Mouse (Mus musculus) CH12.LX (cell line): ENCODE measurements at regions not wholly inside any gene's neighbourhood (a gene's known extent, or its start where the extent isn't known, plus 50 kb on each side); places are given as distances from the start of the nearest gene placed in this dataset.
A peak's percentile ranks its signal among the peaks of the same experiment; 100 is the strongest.

Experiments used
- DNase-seq: peaks from one replicate; pipeline ENCODE4 v3.0.0-alpha.2; 2013; ENCODE audit errors: extremely low read depth
- H3K27ac ChIP-seq: 2 replicates; pipeline ENCODE4 v1.5.1; 2012; ENCODE audit warnings: low read depth, mild to moderate bottlenecking, control low read depth, moderate library complexity; ENCODE audit not compliant: insufficient read depth
- H3K27me3 ChIP-seq: replicated peaks from 2 replicates; pipeline ENCODE3; 2012; ENCODE audit warnings: inconsistent platforms
- H3K36me3 ChIP-seq, 2 experiments: replicated peaks in 1 of 2; 2 replicates each; pipeline versions ENCODE3 to v1.6.1; 2012; ENCODE audit warnings: inconsistent platforms in 1 of 2, low read length in 1 of 2, mild to moderate bottlenecking in 1 of 2, mixed read lengths in 1 of 2, moderate library complexity in 1 of 2; ENCODE audit not compliant: control insufficient read depth in 1 of 2, insufficient read depth in 1 of 2
- H3K4me1 ChIP-seq, 2 experiments: 2 replicates each; pipeline ENCODE4 v1.6.1; 2012; ENCODE audit warnings: inconsistent platforms in 1 of 2, moderate library complexity in 1 of 2; ENCODE audit not compliant: insufficient read depth in 2 of 2, control insufficient read depth in 1 of 2
- H3K4me2 ChIP-seq: 2 replicates; pipeline ENCODE4 v1.6.1; 2012; ENCODE audit warnings: low read depth, mild to moderate bottlenecking, control low read depth; ENCODE audit not compliant: poor library complexity, insufficient read depth, severe bottlenecking
- H3K4me3 ChIP-seq, 3 experiments: fragments of 150-350 bp in 1 of 3; sonication (generic) in 1 of 3; replicated peaks in 1 of 3; 2 replicates each; pipeline versions ENCODE3 to v1.5.1; 2011 to 2012; ENCODE audit warnings: low read depth in 2 of 3, low read length in 2 of 3, mild to moderate bottlenecking in 2 of 3, moderate library complexity in 2 of 3, control low read depth in 1 of 3, improper control_type of control experiment in 1 of 3, inconsistent platforms in 1 of 3, mixed read lengths in 1 of 3; ENCODE audit not compliant: poor library complexity in 1 of 3
- H3K79me2 ChIP-seq: replicated peaks from 2 replicates; pipeline ENCODE4 v1.6.1; 2012; ENCODE audit warnings: mild to moderate bottlenecking, moderate library complexity; ENCODE audit not compliant: control insufficient read depth, poor library complexity, insufficient read depth, severe bottlenecking; ENCODE audit errors: extremely low read depth
- H3K9ac ChIP-seq: 2 replicates; pipeline ENCODE4 v1.6.1; 2012; ENCODE audit warnings: low read depth, mild to moderate bottlenecking, control low read depth, moderate library complexity; ENCODE audit not compliant: insufficient read depth
- H3K9me3 ChIP-seq: replicated peaks from 2 replicates; pipeline ENCODE3; 2012; ENCODE audit warnings: low read length, inconsistent platforms, mixed read lengths
- BHLHE40 ChIP-seq: IDR thresholded peaks from 2 replicates; pipeline ENCODE4 v1.6.1; 2011; ENCODE audit warnings: mild to moderate bottlenecking, low read depth, low read length, improper control_type of control experiment
- CHD1 ChIP-seq: IDR thresholded peaks from 2 replicates; pipeline ENCODE4 v1.6.1; 2012; ENCODE audit warnings: low read depth, low read length, improper control_type of control experiment, inconsistent platforms
- CHD2 ChIP-seq: IDR thresholded peaks from 2 replicates; pipeline ENCODE4 v1.6.1; 2011; ENCODE audit warnings: low read length, improper control_type of control experiment
- CTCF ChIP-seq, 2 experiments: IDR thresholded peaks in 1 of 2; conservative IDR thresholded peaks in 1 of 2; 2 replicates each; pipeline ENCODE4 v1.5.1; 2011 to 2012; ENCODE audit warnings: low read depth in 2 of 2, low read length in 2 of 2, improper control_type of control experiment in 1 of 2, inconsistent platforms in 1 of 2, mild to moderate bottlenecking in 1 of 2, moderate library complexity in 1 of 2
- E2F4 ChIP-seq: IDR thresholded peaks from 2 replicates; pipeline ENCODE4 v1.6.1; 2011; ENCODE audit warnings: low read depth, low read length, improper control_type of control experiment; ENCODE audit not compliant: insufficient replicate concordance
- GABPA ChIP-seq: IDR thresholded peaks from 2 replicates; pipeline ENCODE4 v1.6.1; 2012; ENCODE audit warnings: low read depth, low read length, improper control_type of control experiment, inconsistent platforms; ENCODE audit not compliant: insufficient replicate concordance
- HCFC1 ChIP-seq: IDR thresholded peaks from 2 replicates; pipeline ENCODE4 v1.6.1; 2012; ENCODE audit warnings: low read depth, mild to moderate bottlenecking, inconsistent platforms, low read length, improper control_type of control experiment
- IRF4 ChIP-seq: IDR thresholded peaks from 2 replicates; pipeline ENCODE4 v1.6.1; 2014; ENCODE audit warnings: low read depth, mild to moderate bottlenecking, inconsistent platforms, low read length, improper control_type of control experiment
- JUN ChIP-seq: IDR thresholded peaks from 2 replicates; pipeline ENCODE4 v1.6.1; 2011; ENCODE audit warnings: low read depth, mild to moderate bottlenecking, low read length, improper control_type of control experiment, moderate library complexity; ENCODE audit not compliant: insufficient read depth
- MXI1 ChIP-seq: IDR thresholded peaks from 2 replicates; pipeline ENCODE4 v1.6.1; 2011; ENCODE audit warnings: mild to moderate bottlenecking, low read depth, low read length, improper control_type of control experiment
- NELFE ChIP-seq: IDR thresholded peaks from 2 replicates; pipeline ENCODE4 v1.6.1; 2011; ENCODE audit warnings: low read depth, low read length, improper control_type of control experiment
- PAX5 ChIP-seq: IDR thresholded peaks from 2 replicates; pipeline ENCODE4 v1.6.1; 2012; ENCODE audit warnings: low read length, inconsistent platforms, mixed read lengths
- POLR2A ChIP-seq: IDR thresholded peaks from 2 replicates; pipeline ENCODE4 v1.6.1; 2011; ENCODE audit warnings: low read depth, mild to moderate bottlenecking, improper control_type of control experiment, low read length
- POLR2AphosphoS2 ChIP-seq: IDR thresholded peaks from 2 replicates; pipeline ENCODE4 v1.6.1; 2011; ENCODE audit warnings: low read depth, low read length, improper control_type of control experiment
- RAD21 ChIP-seq: IDR thresholded peaks from 2 replicates; pipeline ENCODE4 v1.6.1; 2011; ENCODE audit warnings: low read depth, mild to moderate bottlenecking, low read length, improper control_type of control experiment, moderate library complexity
- RCOR1 ChIP-seq: conservative IDR thresholded peaks from 2 replicates; pipeline ENCODE4 v1.6.1; 2012; ENCODE audit warnings: low read depth, mild to moderate bottlenecking, inconsistent platforms, low read length, improper control_type of control experiment
- SMC3 ChIP-seq: IDR thresholded peaks from 2 replicates; pipeline ENCODE4 v1.6.1; 2011; ENCODE audit warnings: low read depth, low read length, improper control_type of control experiment
- TBP ChIP-seq: conservative IDR thresholded peaks from 2 replicates; pipeline ENCODE4 v1.6.1; 2011; ENCODE audit warnings: low read depth, low read length, improper control_type of control experiment
- ZMIZ1 ChIP-seq: IDR thresholded peaks from 2 replicates; pipeline ENCODE4 v1.6.1; 2012; ENCODE audit warnings: low read depth, mild to moderate bottlenecking, inconsistent platforms, low read length, improper control_type of control experiment
- ZNF384 ChIP-seq: IDR thresholded peaks from 2 replicates; pipeline ENCODE4 v1.6.1; 2012; ENCODE audit warnings: low read depth, low read length, improper control_type of control experiment, inconsistent platforms
- dilution Hi-C: fragments of 300-500 bp; cut with MboI; formaldehyde crosslinking; loops from 2 replicates; pipeline ENCODE4 v1.14.3; 2020; ENCODE audit warnings: low sequenced_read_pairs; ENCODE audit not compliant: extremely low pct_unique_long_range_greater_than_20kb, extremely low pct_ligation_motif_present
- in situ Hi-C: fragments of 300-500 bp; cut with MboI; formaldehyde crosslinking; loops from 3 replicates; pipeline ENCODE4 v1.14.3; 2019; ENCODE audit warnings: low sequenced_read_pairs, low pct_ligation_motif_present, low pct_unique_long_range_greater_than_20kb, mixed read lengths

DNA sequence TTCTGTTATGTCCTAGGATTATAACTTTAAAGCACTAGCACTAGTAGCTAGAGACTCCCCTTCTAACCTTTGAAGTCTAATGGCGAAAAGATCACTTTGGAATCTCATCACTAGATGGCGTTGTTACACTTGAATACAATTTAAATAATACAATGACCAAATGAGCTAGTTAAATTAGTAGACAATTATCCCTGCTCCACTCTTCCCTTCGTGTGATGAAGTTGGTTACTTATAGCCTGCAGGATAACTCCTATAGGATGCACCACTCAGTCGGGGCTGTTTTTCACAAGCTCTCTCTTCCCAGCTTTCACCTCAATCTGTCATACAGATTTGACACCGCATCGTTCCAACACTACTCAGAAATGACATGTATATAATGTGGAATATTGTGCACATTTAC is 683.6 kb downstream of the Kcnj3 start:
- Histone ChIP-seq H3K36me3 (no peaks in the 10 kb centered on the region), H3K27ac (no peak overlapping the region), H3K4me2 (peak overlapping the region; percentile 51; the same call in 1 of the 2 replicates), H3K27me3 (no peaks in the 10 kb centered on the region), H3K4me3 (no peak overlapping the region), H3K9me3 (no peaks in the 10 kb centered on the region), H3K79me2 (no peaks in the 10 kb centered on the region), H3K4me1 (no peaks in the 10 kb centered on the region), H3K9ac (no peak overlapping the region)
- TF ChIP-seq CTCF (conservative IDR thresholded peaks at IDR 0.05 in 1 of 2, IDR thresholded peaks at IDR 0.05 in 1 of 2; ENCODE audit: low read depth in 2 of 2, low read length in 2 of 2) (peak; percentile 41 to 67; a peak in 3 of 4 replicates), POLR2AphosphoS2 (no peak), SMC3 (peak; percentile 48), ZNF384 (no peak), MXI1 (no peak), POLR2A (no peak), ZMIZ1 (no peak), RAD21 (peak; percentile 75)
- DNase-seq, result peak; percentile 54
- dilution Hi-C loops (no loop called here), in situ Hi-C loops (no loop called here)

DNA sequence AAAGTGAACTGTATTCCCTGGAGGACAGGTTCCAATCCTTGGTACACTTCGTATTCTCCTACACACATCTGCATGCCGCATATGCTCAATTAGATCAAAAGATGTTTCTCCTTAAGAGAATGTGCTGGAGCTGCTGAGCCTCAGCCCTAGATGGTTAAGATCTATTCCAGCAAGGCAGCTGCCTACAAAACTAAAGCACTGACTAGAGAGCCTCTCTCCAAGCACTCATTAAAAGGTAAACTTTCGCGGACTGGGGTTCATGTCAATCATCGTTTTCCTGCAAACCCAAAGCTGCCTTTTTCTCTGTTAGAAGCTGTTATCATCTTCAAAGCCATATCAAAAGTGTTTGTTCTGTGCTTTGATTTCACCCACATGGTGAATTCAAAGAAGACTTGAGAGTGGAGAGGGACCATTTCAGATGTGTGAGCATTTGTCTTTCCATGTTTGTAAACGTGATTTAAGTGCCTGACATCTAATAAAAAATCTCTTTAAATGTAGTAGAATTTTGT is 711.4 kb downstream of the Kcnj3 start:
- Histone ChIP-seq H3K4me1 (peaks cover 0 to 9% of the 10 kb centered on the region in 2 experiments; a peak in 2 of 4 replicates), H3K27me3 (no peaks in the 10 kb centered on the region), H3K4me2 (no peak overlapping the region), H3K9ac (no peak overlapping the region), H3K9me3 (no peaks in the 10 kb centered on the region), H3K79me2 (no peaks in the 10 kb centered on the region), H3K4me3 (no peak overlapping the region), H3K27ac (no peak overlapping the region), H3K36me3 (no peaks in the 10 kb centered on the region)
- TF ChIP-seq CHD2 (no peak), HCFC1 (no peak), MXI1 (no peak), GABPA (no peak), E2F4 (no peak), NELFE (no peak), RAD21 (no peak), RCOR1 (no peak), SMC3 (no peak), JUN (no peak), TBP (no peak), IRF4 (no peak), BHLHE40 (no peak), ZMIZ1 (no peak), PAX5 (no peak), CHD1 (no peak)
- DNase-seq, result no peak
- dilution Hi-C loops (no loop called here), in situ Hi-C loops (no loop called here)
